Mouse (Mus musculus): ENCODE data around the gene Dcx.

Gene Dcx

DNA sequence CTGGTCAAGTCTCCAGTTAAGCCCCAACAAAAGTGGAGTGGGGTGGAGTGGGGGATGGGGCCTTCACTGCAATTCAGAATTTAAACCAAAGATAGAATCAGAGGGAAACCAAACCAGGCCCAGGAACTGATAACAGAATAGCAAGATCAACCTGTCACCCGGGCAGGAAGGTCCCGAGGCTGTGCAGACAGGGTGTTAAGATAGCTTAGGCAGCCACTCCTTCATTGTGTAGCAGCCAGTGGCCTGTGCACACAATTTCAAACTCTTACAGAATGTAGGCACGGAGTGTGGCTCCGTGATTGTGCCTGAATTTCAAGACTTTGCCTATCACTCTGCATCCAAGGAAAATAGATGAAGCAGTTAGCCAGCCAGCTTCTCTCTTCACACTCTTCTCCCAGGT lies 106.6 kb downstream of the Dcx start:
- no peak for DNase-seq

DNA sequence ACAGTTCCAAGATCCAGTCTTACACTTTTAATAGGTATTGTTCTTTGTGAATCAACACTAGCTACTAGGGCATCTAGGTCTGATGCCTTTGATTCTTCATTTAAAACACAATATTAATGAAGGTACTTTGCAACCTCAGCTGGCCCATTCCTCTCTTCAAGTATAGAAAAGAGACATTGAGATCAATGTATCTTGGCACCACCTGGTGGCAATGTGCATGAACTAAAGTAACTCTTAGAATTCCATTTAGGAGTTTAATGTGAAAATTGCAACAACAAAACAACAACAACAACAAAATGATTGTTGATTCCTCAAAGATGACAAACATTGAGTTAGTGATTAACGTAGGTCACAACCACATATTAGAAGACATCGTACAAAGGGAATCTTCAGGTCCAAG lies 114.2 kb downstream of the Dcx start:
- DNase-seq, result no peak

DNA sequence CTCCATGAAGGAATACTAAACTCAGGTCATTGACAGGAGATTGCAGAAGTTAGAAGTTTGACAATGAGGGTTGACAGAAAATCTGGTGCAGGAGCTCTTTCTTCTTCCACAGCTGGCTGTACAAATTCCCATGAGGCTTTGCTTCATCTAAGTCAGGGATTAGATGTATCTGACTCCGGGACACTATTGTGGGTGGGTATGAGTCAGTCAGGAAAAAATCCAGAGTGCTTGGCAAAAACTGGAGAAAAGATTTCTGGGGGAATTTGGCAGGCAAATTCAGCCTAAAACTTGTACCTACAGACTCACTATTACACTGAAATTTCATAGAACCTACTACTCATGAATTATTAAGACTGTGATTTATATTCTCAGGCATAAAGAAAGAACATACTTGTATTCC lies 117.2 kb downstream of the Dcx start:
- DNase-seq, result no peak
